Mouse (Mus musculus): ENCODE results near the gene Vav3.
A peak's percentile ranks its signal among the peaks of the same experiment; 100 is the strongest.

DNA sequence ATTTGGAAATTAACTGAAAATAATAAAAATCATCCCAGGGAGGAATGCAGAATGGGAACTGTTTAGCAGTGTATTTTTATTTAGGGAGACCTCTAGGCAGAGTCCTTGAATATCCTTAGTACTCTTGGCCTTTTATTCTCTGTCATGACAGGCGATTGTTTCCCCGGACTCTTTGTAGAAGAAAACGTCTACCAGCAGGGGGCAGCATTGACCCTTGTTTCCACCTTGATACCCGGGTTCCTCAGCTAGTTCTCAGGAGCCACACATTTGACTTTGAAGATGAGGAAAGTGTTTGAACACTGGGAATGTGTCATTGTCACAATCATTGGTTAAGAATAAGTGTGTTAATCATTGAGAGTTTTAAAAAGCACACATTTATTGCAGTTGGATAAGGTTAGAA lies 185.8 kb downstream of the Vav3 start:
- TF ChIP-seq CTCF (IDR thresholded peaks at IDR 0.05; ENCODE audit: borderline replicate concordance, insufficient read depth, low read depth, low read length) (peak; percentile 79; the same call in 1 of the 2 replicates), POLR2A (IDR thresholded peaks at IDR 0.05; ENCODE audit: borderline replicate concordance, insufficient read depth, low read length) (no peak)
